Mouse (Mus musculus): ENCODE measurements at regions not wholly inside any gene's neighbourhood (a gene's known extent, or its start where the extent isn't known, plus 50 kb on each side); places are given as distances from the start of the nearest gene placed in this dataset.

DNA sequence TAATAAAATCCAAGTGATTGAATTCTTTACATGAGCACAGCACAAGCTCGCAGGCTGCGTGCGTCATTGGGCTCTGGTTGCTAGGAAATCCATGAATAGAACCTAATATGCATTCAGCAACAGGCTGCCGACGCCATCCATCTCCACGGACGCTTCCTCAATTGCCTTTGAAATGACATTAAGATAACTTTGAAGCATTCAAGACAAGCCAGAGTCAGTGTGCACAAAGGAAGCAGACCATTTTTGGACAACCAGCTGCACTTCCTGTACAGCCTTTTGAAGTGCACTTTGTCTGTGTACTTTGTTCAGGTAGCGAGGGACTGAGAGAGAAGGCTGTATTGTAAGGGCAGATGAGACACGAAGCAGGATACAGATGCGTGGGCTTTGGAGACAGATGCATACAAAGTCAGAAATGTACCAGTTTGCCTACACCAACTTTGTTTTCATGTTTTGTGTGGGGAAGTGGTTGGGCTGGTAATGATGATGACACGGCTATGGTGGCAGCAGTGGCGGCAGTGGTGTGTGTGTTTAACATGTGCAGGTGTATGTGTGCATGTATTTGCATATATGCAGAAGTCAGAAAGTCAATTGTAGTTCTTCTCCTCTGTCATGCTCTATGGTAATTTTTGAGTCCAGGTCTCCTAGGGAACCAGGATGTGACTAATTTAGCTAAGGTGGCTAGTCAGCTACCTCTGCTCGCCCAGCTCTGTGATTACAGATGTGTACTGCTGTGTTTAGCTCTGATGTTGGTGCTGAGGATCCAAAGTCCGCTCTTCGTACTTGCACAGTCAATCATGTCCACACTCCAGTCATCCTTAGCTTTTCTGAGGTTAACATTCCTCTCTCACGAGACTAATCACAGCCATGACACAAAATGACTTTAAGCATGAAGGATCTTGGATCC, 106.7 kb upstream of the Col1a2 start:
- TF ChIP-seq CTCF (IDR thresholded peaks at IDR 0.05; ENCODE audit: low read depth, low read length) (no peak), GATA1 (IDR thresholded peaks at IDR 0.05; ENCODE audit: borderline replicate concordance, low read length) (no peak), TAL1 (conservative IDR thresholded peaks at IDR 0.05; ENCODE audit: low read depth, low read length) (no peak), POLR2AphosphoS5 (IDR thresholded peaks at IDR 0.05; ENCODE audit: insufficient replicate concordance, low read depth, low read length) (no peak)
